Mouse (Mus musculus) C2C12 (cell line): Measurements from ENCODE around the gene Slc46a3.

Experiments used
- CTCF ChIP-seq: IDR thresholded peaks from one replicate; pipeline ENCODE4 v1.5.1; 2011; ENCODE audit not compliant: control insufficient read depth, insufficient read depth, insufficient read length
- FOSL1 ChIP-seq: IDR thresholded peaks from one replicate; pipeline ENCODE4 v1.8.0; 2011; ENCODE audit warnings: mild to moderate bottlenecking, low read length; ENCODE audit not compliant: poor library complexity, insufficient read depth, severe bottlenecking
- MAX ChIP-seq: IDR thresholded peaks from one replicate; pipeline ENCODE4 v1.6.1; 2011; ENCODE audit warnings: mild to moderate bottlenecking, control low read depth
- USF1 ChIP-seq: IDR thresholded peaks from one replicate; pipeline ENCODE4 v1.6.1; 2011; ENCODE audit warnings: low read depth, mild to moderate bottlenecking, control low read depth, moderate library complexity

DNA sequence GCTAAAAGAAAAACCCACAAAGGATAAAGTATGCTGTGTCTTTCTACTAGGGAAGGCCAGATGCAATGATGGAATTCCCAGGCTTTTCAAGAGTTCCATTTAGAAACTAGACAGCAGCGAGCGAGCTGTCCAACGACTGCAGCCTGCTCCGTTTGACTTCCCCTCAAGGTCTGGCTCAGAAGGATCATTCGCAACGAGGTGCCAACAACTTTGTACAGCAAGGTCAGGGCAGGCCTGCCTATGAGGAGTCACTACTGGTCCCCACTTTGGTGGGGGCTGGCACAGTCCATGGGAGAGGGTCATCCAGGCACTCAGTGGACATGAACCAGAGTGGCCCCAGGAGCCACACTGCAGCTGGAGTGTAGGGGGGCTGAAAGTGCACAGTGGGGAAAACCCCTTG is 11.0 kb downstream of the Slc46a3 start:
- TF ChIP-seq FOSL1 = no peak
- no peak for TF ChIP-seq USF1
- TF ChIP-seq CTCF = no peak
- no peak for TF ChIP-seq MAX
